Mouse (Mus musculus) myocyte (in vitro differentiated cells): ENCODE measurements around the gene Anks3.

Experiments used
- CEBPB ChIP-seq: IDR thresholded peaks from 2 replicates; pipeline ENCODE4 v1.6.1; 2011; ENCODE audit warnings: mild to moderate bottlenecking, moderate library complexity; ENCODE audit not compliant: poor library complexity, insufficient read depth, severe bottlenecking
- E2F4 ChIP-seq: IDR thresholded peaks from one replicate; pipeline ENCODE4 v1.6.1; 2011; ENCODE audit warnings: mild to moderate bottlenecking, control low read depth, moderate library complexity; ENCODE audit not compliant: insufficient read depth
- MAX ChIP-seq: IDR thresholded peaks from one replicate; pipeline ENCODE4 v1.6.1; 2011; ENCODE audit warnings: low read depth, mild to moderate bottlenecking, control low read depth
- MYOD1 ChIP-seq, 3 experiments: IDR thresholded peaks; one replicate each; pipeline ENCODE4 v1.6.1; 2011; ENCODE audit warnings: control low read depth in 2 of 3, low read depth in 2 of 3, mild to moderate bottlenecking in 2 of 3, moderate library complexity in 1 of 3; ENCODE audit not compliant: insufficient read length in 2 of 3, control insufficient read depth in 1 of 3
- MYOG ChIP-seq, 3 experiments: IDR thresholded peaks; one replicate each; pipeline ENCODE4 v1.6.1; 2011; ENCODE audit warnings: control low read depth in 2 of 3, low read depth in 2 of 3, mild to moderate bottlenecking in 2 of 3; ENCODE audit not compliant: insufficient read length in 2 of 3, control insufficient read depth in 1 of 3, insufficient read depth in 1 of 3
- POLR2A ChIP-seq: IDR thresholded peaks from one replicate; pipeline ENCODE4 v1.6.1; 2011; ENCODE audit warnings: low read depth, mild to moderate bottlenecking, control low read depth, moderate library complexity; ENCODE audit not compliant: insufficient read length
- POLR2AphosphoS2 ChIP-seq: IDR thresholded peaks from one replicate; pipeline ENCODE4 v1.6.1; 2011; ENCODE audit warnings: low read depth, control low read depth; ENCODE audit not compliant: insufficient read length
- SRF ChIP-seq: IDR thresholded peaks from one replicate; pipeline ENCODE4 v1.6.1; 2011; ENCODE audit warnings: low read depth; ENCODE audit not compliant: control insufficient read depth, insufficient read length
- TCF12 ChIP-seq: IDR thresholded peaks from one replicate; pipeline ENCODE4 v1.6.1; 2011; ENCODE audit warnings: mild to moderate bottlenecking, control low read depth; ENCODE audit not compliant: poor library complexity, insufficient read depth, severe bottlenecking
- TCF3 ChIP-seq: IDR thresholded peaks from one replicate; pipeline ENCODE4 v1.6.1; 2011; ENCODE audit warnings: low read depth, control low read depth; ENCODE audit not compliant: insufficient read length
- USF1 ChIP-seq: IDR thresholded peaks from one replicate; pipeline ENCODE4 v1.6.1; 2011; ENCODE audit warnings: low read depth, mild to moderate bottlenecking, control low read depth, moderate library complexity

DNA sequence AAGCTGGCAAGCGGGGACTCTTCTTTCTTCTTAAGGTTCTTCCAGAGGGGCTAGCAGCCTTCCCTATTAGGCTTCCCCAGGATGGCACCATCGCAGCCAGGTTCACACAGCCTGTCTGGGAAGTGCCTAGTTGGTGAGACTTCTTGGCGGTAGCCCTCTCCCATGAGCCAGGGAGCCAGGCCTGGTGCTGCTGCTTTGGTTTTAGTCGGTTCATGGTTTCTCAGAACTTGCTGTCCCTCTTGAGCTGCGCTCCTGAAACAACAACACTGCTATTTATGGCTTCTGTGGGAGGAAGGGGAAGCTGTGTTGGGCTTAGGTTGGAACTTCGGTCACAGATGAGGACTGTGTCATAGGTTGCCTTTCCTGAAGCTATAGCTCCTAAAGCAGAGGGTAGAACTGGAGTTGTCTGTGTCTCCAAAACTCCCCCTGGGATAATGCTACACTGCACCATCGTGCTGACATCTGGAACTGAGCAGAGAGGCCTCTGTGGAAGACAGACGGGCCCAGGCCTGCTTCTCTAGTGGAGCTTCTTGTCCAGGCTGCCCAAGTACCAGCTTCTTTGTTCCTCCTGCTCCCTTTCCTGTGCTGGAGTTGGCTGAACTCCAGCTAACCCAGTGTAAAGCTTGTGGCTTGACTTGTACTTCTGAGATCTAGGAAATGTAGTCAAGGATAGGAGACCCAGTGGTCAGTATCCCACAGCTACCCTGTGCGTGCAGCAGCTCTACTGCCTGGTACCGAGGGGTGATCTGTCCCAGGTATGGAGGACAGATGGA is 27.9 kb downstream of the Anks3 start:
- TF ChIP-seq USF1 (no peak), POLR2A (no peak), SRF (no peak), POLR2AphosphoS2 (no peak), MAX (no peak), TCF3 (no peak), E2F4 (no peak), TCF12 (no peak), MYOG (IDR thresholded peaks at IDR 0.05; ENCODE audit: control insufficient read depth in 1 of 3, insufficient read depth in 1 of 3, insufficient read length in 2 of 3, low read depth in 2 of 3) (no peak), MYOD1 (IDR thresholded peaks at IDR 0.05; ENCODE audit: control insufficient read depth in 1 of 3, insufficient read length in 2 of 3, low read depth in 2 of 3) (no peak), CEBPB (no peak)
